Mouse (Mus musculus) bone marrow, adult 2 months (tissue): ENCODE data around the gene Srpx.

Experiments used
- CTCF ChIP-seq: fragments of 200-500 bp; IDR thresholded peaks from 2 replicates; pipeline ENCODE4 v1.5.1; 2011; ENCODE audit warnings: low read length, control low read depth; ENCODE audit not compliant: control insufficient read depth, insufficient read depth
- POLR2A ChIP-seq: fragments of 200-500 bp; IDR thresholded peaks from 2 replicates; pipeline ENCODE4 v1.6.1; 2011; ENCODE audit warnings: low read depth, mild to moderate bottlenecking, control low read depth, low read length, borderline replicate concordance; ENCODE audit not compliant: control insufficient read depth

GRCm38 (mm10) chrX:10005946-10006345 lies 111.6 kb downstream of the Srpx start:
- TF ChIP-seq CTCF (no peak), POLR2A (no peak)
